Mouse (Mus musculus) myocyte (in vitro differentiated cells): ENCODE results near the gene Otud3. TPM values are rescaled to one million over a fixed set of nuclear protein-coding genes. Genes with fewer than 3 reads are reported as not detected.

Experiments used
- H3K27me3 ChIP-seq: one replicate; pipeline ENCODE4 v1.6.1; 2011; ENCODE audit not compliant: control insufficient read depth, insufficient read depth, insufficient read length
- H3K36me3 ChIP-seq: one replicate; pipeline ENCODE4 v1.6.1; 2011; ENCODE audit not compliant: control insufficient read depth, insufficient read depth
- H3K4me2 ChIP-seq: one replicate; pipeline ENCODE4 v1.6.1; 2011; ENCODE audit warnings: low read depth, control low read depth
- H3K4me3 ChIP-seq: one replicate; pipeline ENCODE4 v1.5.1; 2011; ENCODE audit warnings: mild to moderate bottlenecking, control low read depth, moderate library complexity
- H3K79me2 ChIP-seq: one replicate; pipeline ENCODE4 v1.6.1; 2011; ENCODE audit not compliant: control insufficient read depth, insufficient read depth
- H3ac ChIP-seq: one replicate; pipeline ENCODE4 v1.6.1; 2011; ENCODE audit not compliant: control insufficient read depth, insufficient read length
- CEBPB ChIP-seq: IDR thresholded peaks from 2 replicates; pipeline ENCODE4 v1.6.1; 2011; ENCODE audit warnings: mild to moderate bottlenecking, moderate library complexity; ENCODE audit not compliant: poor library complexity, insufficient read depth, severe bottlenecking
- E2F4 ChIP-seq: IDR thresholded peaks from one replicate; pipeline ENCODE4 v1.6.1; 2011; ENCODE audit warnings: mild to moderate bottlenecking, control low read depth, moderate library complexity; ENCODE audit not compliant: insufficient read depth
- MAX ChIP-seq: IDR thresholded peaks from one replicate; pipeline ENCODE4 v1.6.1; 2011; ENCODE audit warnings: low read depth, mild to moderate bottlenecking, control low read depth
- MYOD1 ChIP-seq, 3 experiments: IDR thresholded peaks; one replicate each; pipeline ENCODE4 v1.6.1; 2011; ENCODE audit warnings: control low read depth in 2 of 3, low read depth in 2 of 3, mild to moderate bottlenecking in 2 of 3, moderate library complexity in 1 of 3; ENCODE audit not compliant: insufficient read length in 2 of 3, control insufficient read depth in 1 of 3
- MYOG ChIP-seq, 3 experiments: IDR thresholded peaks; one replicate each; pipeline ENCODE4 v1.6.1; 2011; ENCODE audit warnings: control low read depth in 2 of 3, low read depth in 2 of 3, mild to moderate bottlenecking in 2 of 3; ENCODE audit not compliant: insufficient read length in 2 of 3, control insufficient read depth in 1 of 3, insufficient read depth in 1 of 3
- POLR2A ChIP-seq: IDR thresholded peaks from one replicate; pipeline ENCODE4 v1.6.1; 2011; ENCODE audit warnings: low read depth, mild to moderate bottlenecking, control low read depth, moderate library complexity; ENCODE audit not compliant: insufficient read length
- POLR2AphosphoS2 ChIP-seq: IDR thresholded peaks from one replicate; pipeline ENCODE4 v1.6.1; 2011; ENCODE audit warnings: low read depth, control low read depth; ENCODE audit not compliant: insufficient read length
- REST ChIP-seq: IDR thresholded peaks from one replicate; pipeline ENCODE4 v1.6.1; 2011; ENCODE audit warnings: mild to moderate bottlenecking, control low read depth, moderate library complexity; ENCODE audit not compliant: insufficient read depth, insufficient read length
- SRF ChIP-seq: IDR thresholded peaks from one replicate; pipeline ENCODE4 v1.6.1; 2011; ENCODE audit warnings: low read depth; ENCODE audit not compliant: control insufficient read depth, insufficient read length
- TCF12 ChIP-seq: IDR thresholded peaks from one replicate; pipeline ENCODE4 v1.6.1; 2011; ENCODE audit warnings: mild to moderate bottlenecking, control low read depth; ENCODE audit not compliant: poor library complexity, insufficient read depth, severe bottlenecking
- TCF3 ChIP-seq: IDR thresholded peaks from one replicate; pipeline ENCODE4 v1.6.1; 2011; ENCODE audit warnings: low read depth, control low read depth; ENCODE audit not compliant: insufficient read length
- USF1 ChIP-seq: IDR thresholded peaks from one replicate; pipeline ENCODE4 v1.6.1; 2011; ENCODE audit warnings: low read depth, mild to moderate bottlenecking, control low read depth, moderate library complexity
- polyA plus RNA-seq: library from polyadenylated mRNA; unstranded; fragments of >200 nt; fragmentation: generic; extraction: Trizol; gene quantifications from one replicate; pipeline ENCODE4 v1.2.1, GENCODE M21; 2012; ENCODE audit warnings: missing spikeins

Gene Otud3
- polyA plus RNA-seq, 1 experiment = 12.5 TPM

GRCm38 (mm10) chr4:138859245-138859644 is 54.5 kb downstream of the Otud3 start:
- H3K79me2 ChIP-seq = no peaks in the 10 kb centered on the region
- no peaks in the 10 kb centered on the region for H3K27me3 ChIP-seq
- H3K4me2 ChIP-seq = no peak overlapping the region
- no peak overlapping the region for H3K4me3 ChIP-seq
- no peaks in the 10 kb centered on the region for H3K36me3 ChIP-seq
- no peak for TF ChIP-seq MYOD1 (IDR thresholded peaks at IDR 0.05; ENCODE audit: control insufficient read depth in 1 of 3, insufficient read length in 2 of 3, low read depth in 2 of 3)
- TF ChIP-seq USF1 = no peak
- no peak for TF ChIP-seq POLR2AphosphoS2
- no peak for TF ChIP-seq REST
- no peak for TF ChIP-seq TCF3
- no peak for TF ChIP-seq MAX
- no peak for TF ChIP-seq TCF12
- no peak for TF ChIP-seq MYOG (IDR thresholded peaks at IDR 0.05; ENCODE audit: control insufficient read depth in 1 of 3, insufficient read depth in 1 of 3, insufficient read length in 2 of 3, low read depth in 2 of 3)
- no peak for TF ChIP-seq POLR2A
- no peak for TF ChIP-seq SRF
- TF ChIP-seq E2F4 = no peak
- no peak for TF ChIP-seq CEBPB
- no peak overlapping the region for H3ac ChIP-seq

- H3K36me3 ChIP-seq = no peaks in the 10 kb centered on the region
- H3K79me2 ChIP-seq = no peaks in the 10 kb centered on the region
- TF ChIP-seq CEBPB (no peak), USF1 (no peak), POLR2A (no peak), TCF12 (no peak), MYOG (IDR thresholded peaks at IDR 0.05; ENCODE audit: control insufficient read depth in 1 of 3, insufficient read depth in 1 of 3, insufficient read length in 2 of 3, low read depth in 2 of 3) (no peak), TCF3 (no peak), MYOD1 (IDR thresholded peaks at IDR 0.05; ENCODE audit: control insufficient read depth in 1 of 3, insufficient read length in 2 of 3, low read depth in 2 of 3) (no peak), REST (no peak), SRF (no peak), MAX (no peak), POLR2AphosphoS2 (no peak)
- no peak overlapping the region for H3K4me3 ChIP-seq
- H3ac ChIP-seq = no peak overlapping the region
- H3K4me2 ChIP-seq = no peak overlapping the region
- no peaks in the 10 kb centered on the region for H3K27me3 ChIP-seq
These were observed 55.3 kb downstream of the Otud3 start for GRCm38 (mm10) chr4:138858446-138858845.

- Histone ChIP-seq H3K4me2 (no peak overlapping the region), H3K36me3 (no peaks in the 10 kb centered on the region)
- no peak for TF ChIP-seq TCF12
- TF ChIP-seq E2F4 = no peak
- no peak for TF ChIP-seq SRF
- TF ChIP-seq USF1 = no peak
- TF ChIP-seq MAX = no peak
- TF ChIP-seq TCF3 = no peak
- no peak for TF ChIP-seq POLR2AphosphoS2
- TF ChIP-seq MYOD1 (IDR thresholded peaks at IDR 0.05; ENCODE audit: control insufficient read depth in 1 of 3, insufficient read length in 2 of 3, low read depth in 2 of 3) = no peak
- TF ChIP-seq REST = no peak
- TF ChIP-seq POLR2A = no peak
- no peak for TF ChIP-seq MYOG (IDR thresholded peaks at IDR 0.05; ENCODE audit: control insufficient read depth in 1 of 3, insufficient read depth in 1 of 3, insufficient read length in 2 of 3, low read depth in 2 of 3)
- no peak for TF ChIP-seq CEBPB
These were observed 56.2 kb downstream of the Otud3 start for GRCm38 (mm10) chr4:138857576-138857975.

GRCm38 (mm10) chr4:138856491-138856890 is 57.3 kb downstream of the Otud3 start:
- Histone ChIP-seq H3K4me3 (no peak overlapping the region), H3K27me3 (no peaks in the 10 kb centered on the region), H3K79me2 (no peaks in the 10 kb centered on the region), H3ac (no peak overlapping the region), H3K36me3 (no peaks in the 10 kb centered on the region), H3K4me2 (no peak overlapping the region)
- TF ChIP-seq TCF3 (no peak), POLR2A (no peak), POLR2AphosphoS2 (no peak), MYOG (IDR thresholded peaks at IDR 0.05; ENCODE audit: control insufficient read depth in 1 of 3, insufficient read depth in 1 of 3, insufficient read length in 2 of 3, low read depth in 2 of 3) (no peak), TCF12 (no peak), REST (no peak), E2F4 (no peak), SRF (no peak), USF1 (no peak), CEBPB (no peak), MAX (no peak)

More at GRCm38 (mm10) chr4:138857576-138857975, 56.2 kb downstream of the Otud3 start:
- Histone ChIP-seq H3K79me2 (no peaks in the 10 kb centered on the region), H3K4me3 (no peak overlapping the region), H3ac (no peak overlapping the region), H3K27me3 (no peaks in the 10 kb centered on the region)
